Mouse (Mus musculus): Measurements from ENCODE around the gene Selp. TPM values are rescaled to one million over a fixed set of nuclear protein-coding genes. Genes with fewer than 3 reads are reported as not detected.

Gene Selp
- polyA plus RNA-seq, 1 experiment from 2014 or later: not detected

- no peaks in the 10 kb centered on the region for H3K9me3 ChIP-seq (replicated peaks)
- H3K27me3 ChIP-seq: no peaks in the 10 kb centered on the region
- no peak overlapping the region for H3K27ac ChIP-seq
- WGBS: 94% methylated on average over 1 of the region's 1 CpGs
- H3K4me1 ChIP-seq: 0 out of 2 replicates have a peak, but pooled peaks cover 5% of the 10 kb centered on the region
- no peak for ATAC-seq
- H3K9ac ChIP-seq: no peak overlapping the region
- H3K4me2 ChIP-seq: no peak overlapping the region
- no peaks in the 10 kb centered on the region for H3K36me3 ChIP-seq (ENCODE audit: poor library complexity, severe bottlenecking)
- no peak overlapping the region for H3K4me3 ChIP-seq
These were observed 72.0 kb downstream of the Selp start for GRCm38 (mm10) chr1:164187002-164187560.

GRCm38 (mm10) chr1:164199551-164199950, 84.5 kb downstream of the Selp start:
- H3K4me3 ChIP-seq: no peak overlapping the region
- no peaks in the 10 kb centered on the region for H3K9me3 ChIP-seq (replicated peaks)
- no peaks in the 10 kb centered on the region for H3K27me3 ChIP-seq
- no peak overlapping the region for H3K27ac ChIP-seq
- no peak overlapping the region for H3K9ac ChIP-seq
- H3K4me1 ChIP-seq: no peaks in the 10 kb centered on the region
- no peak for ATAC-seq
- no peaks in the 10 kb centered on the region for H3K36me3 ChIP-seq (ENCODE audit: poor library complexity, severe bottlenecking)
- 89% methylated on average over 4 of the region's 4 CpGs for WGBS
- no peak overlapping the region for H3K4me2 ChIP-seq

Other genes with a start within 250 kb of the Selp start
- 14.8 and 16.7 TPM in 2 replicates for gene Scyl3, start 186.2 kb upstream of the Selp start, polyA plus RNA-seq (2015; fragmentation: Nextera tagmentation; extraction: Ambion mirVana)
- gene BC055324, start 120.5 kb upstream of the Selp start, polyA plus RNA-seq (2015; fragmentation: Nextera tagmentation; extraction: Ambion mirVana): 19.9 and 22.3 TPM in 2 replicates
- 9.1 and 10.4 TPM in 2 replicates for gene Mettl18, start 120.4 kb upstream of the Selp start, polyA plus RNA-seq (2015; fragmentation: Nextera tagmentation; extraction: Ambion mirVana)
- not detected in 2 replicates for gene Sele, start 67.0 kb upstream of the Selp start, polyA plus RNA-seq (2015; fragmentation: Nextera tagmentation; extraction: Ambion mirVana)
- gene Sell, start 53.3 kb upstream of the Selp start, polyA plus RNA-seq (2015; fragmentation: Nextera tagmentation; extraction: Ambion mirVana): 0.11 TPM in 1 of 2 replicates, not detected in the other
- 0.08 and 0.20 TPM in 2 replicates for gene F5, start 36.6 kb downstream of the Selp start, polyA plus RNA-seq (2015; fragmentation: Nextera tagmentation; extraction: Ambion mirVana)
- gene Slc19a2, start 133.8 kb downstream of the Selp start, polyA plus RNA-seq (2015; fragmentation: Nextera tagmentation; extraction: Ambion mirVana): 7.2 and 7.7 TPM in 2 replicates
- gene Ccdc181, start 160.3 kb downstream of the Selp start, polyA plus RNA-seq (2015; fragmentation: Nextera tagmentation; extraction: Ambion mirVana): 17.3 and 18.5 TPM in 2 replicates
- 42.1 and 44.8 TPM in 2 replicates for gene Nme7, start 188.9 kb downstream of the Selp start, polyA plus RNA-seq (2015; fragmentation: Nextera tagmentation; extraction: Ambion mirVana)
- 29.9 and 30.0 TPM in 2 replicates for gene Blzf1, start 192.2 kb downstream of the Selp start, polyA plus RNA-seq (2015; fragmentation: Nextera tagmentation; extraction: Ambion mirVana)

All from forebrain, embryonic 13.5 days (tissue).